Comparison of ENCODE assay signal across 28 mouse cellular contexts in genomic region chr19:16209616-16210015, GRCm38 (mm10).
DNase-seq lines count a peak whose midpoint lies in the region; ATAC-seq lines count a peak whose summit lies in the region.
"Had no signal": no experiment of that assay in that cellular context is flagged by ENCODE, and none has a peak within 500 bp of the region (broad histone marks: within the 10 kb centered on the region; RNA-seq: fewer than 3 reads in every experiment).

No protein-coding gene starts in this region.

- peaks cover 99% of the 10 kb centered on the region for H3K4me1 ChIP-seq in megakaryocyte, embryonic 14.5 days

- H3K9me3 ChIP-seq in megakaryocyte, embryonic 14.5 days, result no peaks in the 10 kb centered on the region
- H3K9me3 ChIP-seq: embryonic facial prominence, embryonic 12.5 days; embryonic facial prominence, embryonic 15.5 days; heart, embryonic 12.5 days; heart, embryonic 15.5 days had no signal

- no peaks in the 10 kb centered on the region for H3K27me3 ChIP-seq in megakaryocyte, embryonic 14.5 days (replicated peaks)
- H3K27me3 ChIP-seq: embryonic facial prominence, embryonic 12.5 days; embryonic facial prominence, embryonic 15.5 days; heart, embryonic 12.5 days; heart, embryonic 15.5 days had no signal

- 0 out of 2 replicates have a peak, but pooled peaks have one; percentile 13 for ATAC-seq in frontal cortex, adult (ENCODE audit: low TSS enrichment)
- peak; percentile 69 for ATAC-seq in granulocyte monocyte progenitor cell, adult 5-6 weeks (replicated peaks; ENCODE audit: poor library complexity, severe bottlenecking)
- ATAC-seq: activated CD4-positive, CD25-positive, alpha-beta regulatory T cell, adult 4 months; CD4-positive, CD25-positive, alpha-beta regulatory T cell, adult 4 months; forebrain, embryonic 14.5 days; forebrain, postnatal 0 days; hindbrain, postnatal 0 days; inflammation-experienced regulatory T-cells, adult 6 months; intestine, embryonic 16.5 days had no signal

- no peak for DNase-seq in frontal cortex, postnatal 36 days (ENCODE audit: low spot score in 2 of 2)
- peak; percentile 44 for DNase-seq in 3T3-L1 (ENCODE audit: low read depth, low spot score)
- DNase-seq in urinary bladder, postnatal 36 days (ENCODE audit: low spot score in 2 of 2), result no peak
- no peak for DNase-seq in gastrocnemius, postnatal 14 days
- DNase-seq in kidney, adult 11 months, result no peak
- DNase-seq: adrenal gland, adult 8-10 months; adrenal gland, postnatal 36 days; cerebellum, adult 18-20 months; cerebellum, adult 9-11 months; cerebellum, postnatal 25 days; forebrain, postnatal 0 days; gastrocnemius, postnatal 10 days; heart, adult 2 months; heart, postnatal 10 days; heart, postnatal 36 days had no signal

- peaks cover 50% of the 10 kb centered on the region for H3K36me3 ChIP-seq in megakaryocyte, embryonic 14.5 days (replicated peaks; ENCODE audit: low read length)
- H3K36me3 ChIP-seq: embryonic facial prominence, embryonic 12.5 days; embryonic facial prominence, embryonic 15.5 days; heart, embryonic 12.5 days; heart, embryonic 15.5 days had no signal

- peak overlapping the region; percentile 57 for H3K4me3 ChIP-seq in megakaryocyte, embryonic 14.5 days (replicated peaks)
- H3K4me3 ChIP-seq: embryonic facial prominence, embryonic 12.5 days; embryonic facial prominence, embryonic 15.5 days; heart, adult 2 months; heart, embryonic 12.5 days; heart, embryonic 15.5 days had no signal

- intact Hi-C loops in gastrocnemius, postnatal 14 days (cut with DNase I; ENCODE audit: low total_unique reads), result no loop called here
